Mouse (Mus musculus): ENCODE results near the gene Zyg11a.
"Not testable (repeated sequence)": the region's sequence is repeated elsewhere in the genome, so short reads cannot be mapped to it uniquely, and the experiment has no call there.

Gene Zyg11a

GRCm38 (mm10) chr4:108144880-108145279, 73.0 kb downstream of the Zyg11a start, which contains the start of gene Scp2:
Gene Scp2, minus strand, starts transcription at chr4:108144998.
- DNase-seq (ENCODE audit: low read depth, low spot score) = no peak

GRCm38 (mm10) chr4:108143778-108144177, 74.1 kb downstream of the Zyg11a start:
- DNase-seq (ENCODE audit: low read depth, low spot score) = no peak

- not testable (repeated sequence) for DNase-seq (ENCODE audit: low read depth, low spot score)
These were observed 74.7 kb downstream of the Zyg11a start for GRCm38 (mm10) chr4:108143178-108143577.

- no peak for DNase-seq (ENCODE audit: low read depth, low spot score)
These were observed 80.9 kb downstream of the Zyg11a start for GRCm38 (mm10) chr4:108136938-108137337.
